Mouse (Mus musculus): Measurements from ENCODE around the gene Eif4a1. TPM values are rescaled to one million over a fixed set of nuclear protein-coding genes. Genes with fewer than 3 reads are reported as not detected.

Eif4a1 gene
- polyA plus RNA-seq, 1 experiment from 2014 or later: 291 TPM

DNA sequence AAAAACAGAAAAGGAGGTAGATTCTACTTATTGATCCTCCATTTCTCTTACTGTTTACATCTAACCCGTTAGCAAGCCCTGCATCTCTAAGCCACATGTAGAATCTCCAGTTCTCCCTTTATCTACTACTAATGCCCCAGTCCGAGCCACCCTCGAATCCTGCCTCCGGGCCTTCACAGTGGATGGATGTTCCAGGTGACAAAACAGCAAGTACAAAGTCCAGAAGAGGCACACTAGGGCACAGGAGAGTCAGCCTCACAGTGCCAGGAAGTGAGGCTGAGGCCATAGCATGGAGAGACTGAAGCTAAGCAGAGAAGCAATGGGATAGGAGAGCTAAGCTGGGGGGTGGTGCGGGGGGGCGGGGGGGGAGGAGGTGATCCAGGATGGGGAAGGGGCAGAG lies 20.6 kb upstream of the Eif4a1 start:
- H3K4me1 ChIP-seq (replicated peaks; ENCODE audit: control insufficient read depth, insufficient read depth, low read length): peaks cover 7% of the 10 kb centered on the region; the same call in 1 of the 2 replicates
- no peak overlapping the region for H3K9ac ChIP-seq (ENCODE audit: low read depth, low read length)
- no peak overlapping the region for H3K4me2 ChIP-seq (replicated peaks; ENCODE audit: low read depth)
- no peaks in the 10 kb centered on the region for H3K9me3 ChIP-seq (ENCODE audit: control insufficient read depth)
- peak; percentile 79 for ATAC-seq
- TF ChIP-seq CTCF (IDR thresholded peaks at IDR 0.05; ENCODE audit: low read depth): no peak
- no peaks in the 10 kb centered on the region for H3K36me3 ChIP-seq (ENCODE audit: control insufficient read depth, insufficient read depth)
- H3K27ac ChIP-seq (ENCODE audit: low read depth, low read length): peak overlapping the region; percentile 84
- no peak overlapping the region for H3K4me3 ChIP-seq (ENCODE audit: low read depth, low read length)
- H3K27me3 ChIP-seq (replicated peaks; ENCODE audit: control insufficient read depth, insufficient read depth, low read length): no peaks in the 10 kb centered on the region
- WGBS: 46% methylated on average over 6 of the region's 6 CpGs

DNA sequence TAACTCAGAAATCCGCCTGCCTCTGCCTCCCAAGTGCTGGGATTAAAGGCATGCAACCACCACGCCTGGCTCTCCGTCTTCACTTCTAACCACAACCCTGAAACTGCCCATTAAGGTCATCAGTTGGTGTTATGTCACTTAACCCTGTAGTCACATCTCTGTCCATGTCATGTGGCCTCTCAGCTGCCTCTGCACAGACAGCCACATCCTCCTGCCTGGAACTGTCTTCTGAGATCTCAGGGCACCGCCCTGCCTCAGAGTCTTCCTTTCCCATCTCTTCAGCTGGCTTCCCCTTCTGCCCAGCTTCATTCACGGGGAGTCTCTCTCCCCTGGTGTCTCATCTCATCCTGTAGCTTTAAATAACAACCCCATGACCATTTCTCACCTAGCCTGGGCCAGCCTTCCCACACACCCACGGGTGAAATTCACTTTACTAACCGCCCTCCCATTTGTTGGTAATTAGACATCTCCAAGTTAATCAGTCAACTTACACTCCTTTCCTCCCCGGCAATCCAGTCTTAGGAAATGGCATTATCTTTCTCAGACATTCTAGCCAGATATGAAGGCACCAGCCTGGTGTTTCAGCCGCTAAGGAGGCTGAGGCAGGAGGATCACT lies 20.1 kb upstream of the Eif4a1 start:
- ATAC-seq: peak; percentile 37; the same call in 1 of the 2 replicates
- H3K27me3 ChIP-seq (replicated peaks; ENCODE audit: control insufficient read depth, insufficient read depth, low read length): no peaks in the 10 kb centered on the region
- peaks cover 7% of the 10 kb centered on the region; the same call in 1 of the 2 replicates for H3K4me1 ChIP-seq (replicated peaks; ENCODE audit: control insufficient read depth, insufficient read depth, low read length)
- H3K9ac ChIP-seq (ENCODE audit: low read depth, low read length): no peak overlapping the region
- H3K4me3 ChIP-seq (ENCODE audit: low read depth, low read length): no peak overlapping the region
- no peak for TF ChIP-seq CTCF (IDR thresholded peaks at IDR 0.05; ENCODE audit: low read depth)
- WGBS: 54% methylated on average over 9 of the region's 9 CpGs
- H3K36me3 ChIP-seq (ENCODE audit: control insufficient read depth, insufficient read depth): no peaks in the 10 kb centered on the region
- H3K27ac ChIP-seq (ENCODE audit: low read depth, low read length): peak overlapping the region; percentile 84
- H3K4me2 ChIP-seq (replicated peaks; ENCODE audit: low read depth): no peak overlapping the region
- no peaks in the 10 kb centered on the region for H3K9me3 ChIP-seq (ENCODE audit: control insufficient read depth)

DNA sequence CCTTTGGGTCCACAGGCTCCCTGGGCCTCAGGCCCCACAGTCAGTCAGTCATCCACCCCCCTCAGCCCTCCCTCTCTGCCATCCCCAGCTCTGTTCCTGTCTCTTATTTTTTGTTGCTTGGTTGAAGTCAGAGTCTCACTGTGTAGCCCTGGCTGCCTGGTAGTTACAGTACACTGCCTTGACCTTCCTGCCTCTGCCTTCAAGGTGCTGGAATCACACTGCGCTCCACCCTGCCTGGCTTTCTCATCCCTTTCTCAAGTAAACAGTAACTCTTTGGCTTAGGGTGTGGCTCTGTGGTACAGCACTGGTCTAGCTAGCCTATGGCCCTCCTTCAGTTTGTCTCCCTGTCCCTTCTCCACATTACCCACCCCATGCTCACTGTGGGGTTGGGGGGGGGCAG lies 17.7 kb upstream of the Eif4a1 start:
- H3K9ac ChIP-seq (ENCODE audit: low read depth, low read length): no peak overlapping the region
- no peak overlapping the region for H3K4me2 ChIP-seq (replicated peaks; ENCODE audit: low read depth)
- ATAC-seq: no peak
- no peaks in the 10 kb centered on the region for H3K27me3 ChIP-seq (replicated peaks; ENCODE audit: control insufficient read depth, insufficient read depth, low read length)
- H3K27ac ChIP-seq (ENCODE audit: low read depth, low read length): no peak overlapping the region; the same call in 1 of the 2 replicates
- TF ChIP-seq CTCF (IDR thresholded peaks at IDR 0.05; ENCODE audit: low read depth): no peak
- 86% methylated on average over 1 of the region's 1 CpGs for WGBS
- no peak overlapping the region for H3K4me3 ChIP-seq (ENCODE audit: low read depth, low read length)
- no peaks in the 10 kb centered on the region for H3K36me3 ChIP-seq (ENCODE audit: control insufficient read depth, insufficient read depth)
- H3K4me1 ChIP-seq (replicated peaks; ENCODE audit: control insufficient read depth, insufficient read depth, low read length): peaks cover 9% of the 10 kb centered on the region
- no peaks in the 10 kb centered on the region for H3K9me3 ChIP-seq (ENCODE audit: control insufficient read depth)

DNA sequence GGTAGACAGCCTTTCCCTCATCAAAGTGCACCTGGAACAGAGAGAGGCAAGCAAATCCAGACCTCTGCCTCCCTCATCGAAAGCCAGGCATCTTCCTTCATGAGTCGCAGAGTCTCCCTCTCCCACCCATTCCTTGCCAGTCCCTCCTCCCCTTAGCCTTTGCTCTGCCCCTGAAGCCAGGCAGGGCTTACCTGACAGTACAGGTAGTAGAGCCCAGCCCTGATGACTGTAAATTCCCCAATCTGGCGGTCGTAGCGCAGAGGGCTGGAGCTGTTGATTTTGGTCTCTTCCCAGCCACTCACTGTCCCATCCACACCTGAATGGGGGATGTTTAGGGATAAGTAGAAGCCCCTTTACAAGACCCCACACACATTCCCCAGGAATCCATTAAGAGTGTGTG lies 14.8 kb upstream of the Eif4a1 start:
- WGBS: 50% methylated on average over 5 of the region's 5 CpGs
- Histone ChIP-seq H3K9ac (ENCODE audit: low read depth, low read length) (no peak overlapping the region), H3K36me3 (ENCODE audit: control insufficient read depth, insufficient read depth) (no peaks in the 10 kb centered on the region), H3K4me1 (replicated peaks; ENCODE audit: control insufficient read depth, insufficient read depth, low read length) (peaks cover 9% of the 10 kb centered on the region), H3K27ac (ENCODE audit: low read depth, low read length) (no peak overlapping the region), H3K9me3 (ENCODE audit: control insufficient read depth) (no peaks in the 10 kb centered on the region), H3K4me3 (ENCODE audit: low read depth, low read length) (no peak overlapping the region), H3K27me3 (replicated peaks; ENCODE audit: control insufficient read depth, insufficient read depth, low read length) (no peaks in the 10 kb centered on the region), H3K4me2 (replicated peaks; ENCODE audit: low read depth) (peak overlapping the region; percentile 62)
- no peak for ATAC-seq
- TF ChIP-seq CTCF (IDR thresholded peaks at IDR 0.05; ENCODE audit: low read depth): no peak

DNA sequence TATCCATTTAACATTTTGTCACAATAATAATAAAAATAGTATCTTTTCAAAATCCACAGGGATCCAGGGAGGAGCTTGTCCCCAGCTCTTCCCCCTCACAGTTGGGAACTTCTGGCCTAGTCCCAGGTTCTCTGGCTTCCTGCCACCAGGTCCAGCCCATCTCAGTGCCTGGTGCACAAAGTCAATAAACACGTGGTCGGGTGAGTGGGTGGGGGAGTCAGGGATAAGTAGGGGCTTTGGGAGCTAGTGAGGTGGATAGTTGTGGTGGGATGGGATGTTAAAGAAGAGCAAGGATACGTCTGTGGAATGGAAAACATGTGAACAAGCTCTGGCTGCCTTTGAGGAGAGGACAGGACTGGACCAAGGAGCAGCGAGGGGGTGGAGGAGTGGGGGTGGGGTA lies 14.2 kb upstream of the Eif4a1 start:
- peak overlapping the region; percentile 89; the same call in 1 of the 2 replicates for H3K27ac ChIP-seq (ENCODE audit: low read depth, low read length)
- peaks cover 9% of the 10 kb centered on the region for H3K4me1 ChIP-seq (replicated peaks; ENCODE audit: control insufficient read depth, insufficient read depth, low read length)
- no peaks in the 10 kb centered on the region for H3K36me3 ChIP-seq (ENCODE audit: control insufficient read depth, insufficient read depth)
- 23% methylated on average over 4 of the region's 4 CpGs for WGBS
- H3K27me3 ChIP-seq (replicated peaks; ENCODE audit: control insufficient read depth, insufficient read depth, low read length): no peaks in the 10 kb centered on the region
- H3K9me3 ChIP-seq (ENCODE audit: control insufficient read depth): no peaks in the 10 kb centered on the region
- H3K4me3 ChIP-seq (ENCODE audit: low read depth, low read length): no peak overlapping the region
- H3K4me2 ChIP-seq (replicated peaks; ENCODE audit: low read depth): peak overlapping the region; percentile 62
- H3K9ac ChIP-seq (ENCODE audit: low read depth, low read length): no peak overlapping the region
- ATAC-seq: no peak
- no peak for TF ChIP-seq CTCF (IDR thresholded peaks at IDR 0.05; ENCODE audit: low read depth)

DNA sequence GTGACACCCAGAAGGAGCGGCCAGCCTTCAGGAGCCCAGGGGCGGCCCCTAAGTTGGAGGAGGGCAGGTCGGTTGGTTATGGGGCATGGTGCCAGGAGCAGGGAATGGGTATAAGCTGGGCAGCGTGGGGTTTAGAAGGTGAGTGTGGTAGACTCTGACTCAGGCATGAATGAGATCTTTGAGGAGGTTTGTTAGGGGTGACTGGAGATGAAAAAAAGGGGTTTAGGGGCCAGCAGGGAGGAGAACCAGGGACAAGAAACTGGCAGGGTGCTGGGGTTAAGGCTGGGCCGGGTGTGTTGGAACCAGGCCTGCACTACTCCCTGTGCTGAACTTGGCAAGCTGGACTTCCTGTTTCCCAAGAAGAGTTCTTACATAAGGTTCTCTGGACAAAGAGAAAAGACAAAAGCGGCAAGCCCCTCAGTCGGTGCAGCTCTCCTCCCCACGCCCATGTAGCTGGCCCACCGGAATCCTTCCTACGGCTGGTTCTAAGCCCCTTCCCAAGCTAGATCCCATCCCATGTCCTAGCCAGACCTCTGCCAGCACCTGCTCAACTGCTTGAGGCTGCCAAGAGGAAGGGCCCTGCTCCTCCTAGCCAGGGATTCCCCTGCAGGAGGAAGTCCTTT lies 13.4 kb upstream of the Eif4a1 start, which contains the start of gene Tnfsf13:
Gene Tnfsf13 (minus strand): TSS at position 259 of the 623 bp plus-strand sequence.
- TF ChIP-seq CTCF (IDR thresholded peaks at IDR 0.05; ENCODE audit: low read depth): no peak
- H3K4me3 ChIP-seq (ENCODE audit: low read depth, low read length): peak within 1 kb of the TSS; percentile 26
- 53% methylated on average over 10 of the region's 10 CpGs for WGBS
- no peaks in the 10 kb centered on the region for H3K36me3 ChIP-seq (ENCODE audit: control insufficient read depth, insufficient read depth)
- no peaks in the 10 kb centered on the region for H3K9me3 ChIP-seq (ENCODE audit: control insufficient read depth)
- no peak for ATAC-seq
- peaks cover 12% of the 10 kb centered on the region for H3K4me1 ChIP-seq (replicated peaks; ENCODE audit: control insufficient read depth, insufficient read depth, low read length)
- peak within 1 kb of the TSS; percentile 62 for H3K4me2 ChIP-seq (replicated peaks; ENCODE audit: low read depth)
- no peaks in the 10 kb centered on the region for H3K27me3 ChIP-seq (replicated peaks; ENCODE audit: control insufficient read depth, insufficient read depth, low read length)
- peak within 1 kb of the TSS; percentile 89 for H3K27ac ChIP-seq (ENCODE audit: low read depth, low read length)
- H3K9ac ChIP-seq (ENCODE audit: low read depth, low read length): peak within 1 kb of the TSS; percentile 31; the same call in 1 of the 2 replicates
